Mouse (Mus musculus) A20 (cell line): Measurements from ENCODE around the gene Fxyd5.

Source experiments
- DNase-seq: peaks from one replicate; pipeline ENCODE4 v3.0.0-alpha.2; 2011; ENCODE audit warnings: low read depth, low spot score

The Fxyd5 gene

DNA sequence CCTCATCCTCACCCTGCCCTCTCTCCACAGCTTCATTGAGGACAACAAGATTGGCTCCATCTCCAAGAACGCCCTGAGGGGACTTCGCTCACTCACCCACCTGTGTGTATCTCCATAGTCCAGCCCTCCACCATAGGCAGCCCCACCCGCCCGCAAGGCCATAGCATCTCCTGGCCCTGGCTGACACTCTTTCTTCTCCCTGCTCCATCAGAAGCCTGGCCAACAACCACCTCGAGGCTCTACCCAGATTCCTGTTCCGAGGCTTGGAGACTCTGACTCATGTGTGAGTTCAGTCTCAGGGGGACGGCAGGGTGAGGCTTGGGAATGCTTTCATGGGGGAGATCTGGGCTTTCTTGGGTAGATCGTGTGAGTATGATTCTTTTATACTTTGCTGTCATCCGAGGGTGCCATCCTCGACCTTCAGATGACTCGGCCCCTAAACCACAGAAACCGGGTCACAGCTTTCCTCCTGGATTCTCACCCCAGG is 20.8 kb upstream of the Fxyd5 start:
- DNase-seq: no peak

DNA sequence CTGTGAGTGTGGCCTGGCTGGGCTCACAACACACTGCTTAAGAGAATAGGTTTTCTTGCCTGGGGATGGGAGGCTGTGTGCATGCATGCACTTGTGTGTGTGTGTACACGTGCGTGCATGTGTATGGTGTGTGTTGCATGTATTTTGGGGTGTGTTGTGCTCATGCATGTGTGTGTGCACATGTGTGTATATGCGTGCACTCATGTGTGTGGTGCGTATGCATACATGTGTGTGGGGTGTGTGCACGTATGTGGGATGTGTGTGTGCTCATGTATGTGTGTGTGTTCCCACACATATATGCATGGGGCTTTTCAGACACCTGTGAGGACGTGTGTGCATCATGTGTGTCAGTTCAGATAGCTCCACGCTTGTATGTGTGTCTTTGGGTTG is 18.3 kb upstream of the Fxyd5 start:
- DNase-seq: no peak

DNA sequence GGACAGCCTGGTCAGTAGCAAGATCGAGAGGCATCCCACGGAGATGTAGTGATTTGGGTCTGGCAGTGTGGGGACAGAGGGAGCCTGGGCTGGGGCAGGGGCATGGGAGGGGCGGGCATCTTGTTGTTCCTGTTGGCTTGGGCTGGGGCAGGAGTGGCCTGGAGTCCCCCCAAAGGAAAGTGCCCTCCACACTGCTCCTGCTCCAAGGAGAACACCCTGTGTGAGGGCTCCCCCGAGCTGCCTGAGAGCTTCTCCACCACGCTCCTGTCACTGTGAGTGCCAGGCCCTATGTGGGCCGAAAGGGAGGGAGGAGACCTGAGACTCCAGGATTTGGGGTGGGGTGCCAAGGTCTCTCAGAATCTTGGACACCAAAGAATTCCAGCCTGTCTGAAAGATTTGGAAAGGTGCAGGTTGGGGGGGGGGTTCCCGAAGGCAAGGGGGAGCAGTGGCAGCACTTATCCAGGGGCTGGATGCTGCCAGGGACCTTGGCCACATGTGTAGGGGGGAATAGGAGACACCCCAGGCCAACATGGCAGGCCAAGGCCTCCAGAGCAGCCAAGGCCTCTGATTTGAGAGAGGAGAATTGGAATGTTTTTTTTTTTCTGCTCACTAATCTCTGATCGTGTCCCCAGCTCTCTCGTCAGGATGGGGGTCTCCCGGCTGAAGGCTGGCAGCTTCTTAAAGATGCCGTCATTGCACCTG is 17.8 kb upstream of the Fxyd5 start:
- DNase-seq: no peak

DNA sequence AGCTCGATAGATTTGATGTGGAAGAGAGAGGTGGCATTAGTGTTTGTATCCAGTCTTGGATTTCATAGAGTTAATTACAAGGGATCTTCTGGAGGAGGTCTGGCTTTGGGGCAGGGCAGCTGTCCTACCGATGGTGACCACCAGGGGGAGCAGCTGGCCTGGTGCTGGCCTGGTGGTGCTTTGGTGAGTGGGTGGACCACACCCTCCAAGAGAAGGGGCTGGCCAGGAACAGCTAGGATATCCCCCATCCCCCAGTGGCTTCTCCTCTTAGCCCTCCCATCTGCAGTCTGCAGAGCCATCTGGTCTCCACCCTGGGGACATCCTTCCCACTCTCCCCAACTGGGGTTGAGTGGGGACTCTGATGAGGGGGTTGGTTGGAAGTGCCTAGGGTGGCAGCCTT is 16.8 kb upstream of the Fxyd5 start, which contains the start of gene Lgi4:
Lgi4 (plus strand) TSS at position 235 of the 400 bp plus-strand sequence.
- peak; percentile 66 for DNase-seq

- DNase-seq: no peak
Measured at GRCm38 (mm10) chr7:31058211-31058610, 15.9 kb upstream of the Fxyd5 start.

- DNase-seq: no peak
Measured at GRCm38 (mm10) chr7:31057730-31058129, 15.4 kb upstream of the Fxyd5 start.

- DNase-seq: no peak
Measured at GRCm38 (mm10) chr7:31057071-31057470, 14.8 kb upstream of the Fxyd5 start, which contains the start of gene Fxyd1. Gene Fxyd1, minus strand, starts transcription at chr7:31057199.

DNA sequence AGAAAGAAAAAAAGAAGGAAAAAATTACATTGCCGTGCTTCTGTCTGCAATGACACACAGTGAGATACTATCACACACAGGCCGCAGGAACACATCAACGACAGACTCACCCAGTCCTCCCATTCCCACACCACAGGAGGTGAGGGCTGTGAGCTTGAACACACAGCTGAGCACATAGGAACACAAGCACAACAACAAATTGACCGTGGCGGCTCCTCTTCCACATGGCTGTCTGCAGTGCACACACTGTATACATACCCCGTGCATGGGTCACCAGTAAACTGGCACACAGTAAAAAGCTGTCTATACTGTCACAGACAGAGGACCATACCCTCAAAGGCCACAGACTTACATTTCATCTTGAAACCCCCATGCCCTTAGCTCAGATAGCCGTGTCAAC is 14.2 kb upstream of the Fxyd5 start:
- no peak for DNase-seq

- no peak for DNase-seq
Measured at GRCm38 (mm10) chr7:31055883-31056282, 13.6 kb upstream of the Fxyd5 start.

GRCm38 (mm10) chr7:31055354-31055824 is 13.1 kb upstream of the Fxyd5 start:
- DNase-seq: no peak

- no peak for DNase-seq
Measured at GRCm38 (mm10) chr7:31054661-31055320, 12.5 kb upstream of the Fxyd5 start.

- no peak for DNase-seq
Measured at GRCm38 (mm10) chr7:31053882-31054447, 11.7 kb upstream of the Fxyd5 start.

GRCm38 (mm10) chr7:31052636-31053434 is 10.6 kb upstream of the Fxyd5 start:
- DNase-seq: peak; percentile 53

- no peak for DNase-seq
Measured at GRCm38 (mm10) chr7:31052251-31052635, 10.0 kb upstream of the Fxyd5 start.

DNA sequence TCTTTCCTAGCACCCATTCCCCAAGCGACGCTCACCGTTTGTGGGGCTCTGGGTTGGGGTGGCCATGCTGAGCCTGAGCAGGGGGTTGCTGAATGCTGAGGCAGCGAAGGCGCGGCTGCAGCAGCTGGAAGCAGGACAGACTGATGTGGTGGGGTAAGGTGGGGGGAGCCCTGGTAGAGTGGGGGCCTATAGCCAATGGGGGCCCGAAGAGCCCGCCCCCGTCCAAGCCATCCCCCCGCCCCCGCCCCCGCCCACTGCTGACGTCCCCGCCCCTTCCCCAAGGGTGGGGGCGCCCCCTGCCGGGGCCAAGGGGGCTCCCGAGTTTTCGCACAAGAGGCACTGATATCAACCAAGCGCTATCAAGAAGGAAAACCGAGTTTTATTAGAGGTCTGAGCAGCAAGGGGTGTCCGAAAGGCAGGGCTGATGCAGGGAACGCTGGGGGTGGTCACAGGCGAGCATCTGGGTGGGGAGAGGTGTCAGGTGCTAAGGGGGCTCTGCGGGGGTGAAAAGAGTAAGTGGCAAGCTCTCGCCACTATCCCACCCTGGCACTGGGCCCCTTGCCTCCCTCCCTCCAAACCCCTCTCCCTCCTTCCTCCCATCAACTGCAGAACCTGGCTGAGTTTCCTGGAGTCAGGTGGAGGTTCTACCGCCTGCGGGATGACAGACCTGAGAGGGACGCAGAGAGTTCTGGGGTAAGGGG is 9.2 kb upstream of the Fxyd5 start, which contains the start of gene Fxyd7:
Fxyd7 (minus strand) TSS at position 147 of the 701 bp plus-strand sequence.
- no peak for DNase-seq

GRCm38 (mm10) chr7:31050921-31051320 is 8.6 kb upstream of the Fxyd5 start:
- DNase-seq: no peak

GRCm38 (mm10) chr7:31050487-31050886 is 8.2 kb upstream of the Fxyd5 start:
- DNase-seq: no peak

DNA sequence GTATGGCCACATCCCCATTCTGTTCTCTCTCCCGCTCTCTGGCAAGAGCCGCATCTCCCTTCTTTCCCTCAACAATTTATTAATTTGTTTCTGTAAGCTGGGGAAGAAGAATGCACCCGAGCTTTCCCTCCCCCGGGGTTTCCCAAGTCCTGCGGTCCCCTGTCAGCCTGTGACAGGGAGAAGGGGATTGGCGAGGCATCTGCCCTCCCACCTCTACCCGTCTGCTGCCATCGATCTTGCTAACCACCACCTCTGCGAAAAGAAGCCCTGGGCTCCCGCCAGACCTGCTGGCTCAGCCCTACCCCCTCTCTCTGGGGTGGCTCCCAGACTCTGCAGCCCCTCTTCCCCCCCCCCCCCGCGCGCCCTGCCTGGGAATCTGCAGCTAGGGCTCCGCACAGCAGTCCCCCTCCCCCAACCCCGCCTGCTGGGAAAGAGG is 7.6 kb upstream of the Fxyd5 start:
- no peak for DNase-seq

DNA sequence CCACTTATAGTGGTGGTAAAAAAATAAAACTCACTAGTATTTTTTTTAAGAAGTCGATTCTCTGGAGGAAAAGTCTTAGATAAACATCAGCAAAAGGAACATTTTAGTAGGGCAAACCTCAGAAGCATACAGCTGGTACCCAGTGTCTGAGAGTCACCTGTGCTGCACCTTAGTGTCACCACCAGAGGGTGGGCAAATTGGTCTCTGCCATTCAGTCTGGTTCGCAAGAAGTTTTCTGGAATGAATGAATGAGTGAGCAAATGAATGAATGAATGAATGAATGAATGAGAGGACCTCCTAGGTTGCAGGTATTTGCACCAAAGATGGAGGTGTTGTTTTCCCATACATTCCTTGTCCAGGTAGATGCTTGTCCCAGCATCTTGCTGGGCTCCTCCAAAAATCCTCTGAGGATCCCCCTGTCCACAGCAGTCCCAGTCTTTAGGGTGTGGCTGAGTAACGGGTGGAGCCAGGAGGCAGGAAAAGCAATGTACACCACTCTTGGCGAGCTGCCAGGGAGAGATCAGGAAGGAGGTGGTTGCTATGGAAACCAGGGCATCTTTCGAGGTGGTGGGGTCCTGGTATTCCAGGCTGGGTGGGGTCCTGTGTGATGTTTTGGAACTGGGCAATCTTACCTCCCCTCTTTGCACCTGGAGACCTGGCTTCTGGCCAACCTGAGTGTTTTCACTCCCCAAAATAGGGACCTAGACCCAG is 7.0 kb upstream of the Fxyd5 start:
- no peak for DNase-seq

- DNase-seq: peak; percentile 34
Measured at GRCm38 (mm10) chr7:31041662-31042315, 492 bp downstream of the Fxyd5 start.
